Mouse (Mus musculus) urinary bladder, postnatal 36 days (tissue): ENCODE results near the gene Agl.

Source experiments
- DNase-seq, 2 experiments: peaks; one replicate each; pipeline ENCODE4 v3.0.0; 2022; ENCODE audit warnings: low spot score in 2 of 2, mixed read lengths in 1 of 2

Agl gene

GRCm38 (mm10) chr3:116807811-116808506 is at the start of gene Agl:
Agl (minus strand) TSS chr3:116808166.
- peak; percentile 88 to 95 for DNase-seq

- no peak for DNase-seq
Measured at GRCm38 (mm10) chr3:116857611-116858010, 49.6 kb upstream of the Agl start.

- DNase-seq = no peak
Measured at GRCm38 (mm10) chr3:116852421-116852820, 44.5 kb upstream of the Agl start.

GRCm38 (mm10) chr3:116850376-116850775 is 42.4 kb upstream of the Agl start:
- DNase-seq = no peak

GRCm38 (mm10) chr3:116848936-116849335 is 41.0 kb upstream of the Agl start:
- DNase-seq = no peak

GRCm38 (mm10) chr3:116848099-116848498 is 40.1 kb upstream of the Agl start:
- DNase-seq = no peak

- DNase-seq = no peak
Measured at GRCm38 (mm10) chr3:116846084-116846483, 38.1 kb upstream of the Agl start.

GRCm38 (mm10) chr3:116844880-116845579 is 37.1 kb upstream of the Agl start:
- DNase-seq = no peak

GRCm38 (mm10) chr3:116841311-116841710 is 33.3 kb upstream of the Agl start:
- no peak for DNase-seq

GRCm38 (mm10) chr3:116836681-116837475 is 28.9 kb upstream of the Agl start:
- DNase-seq = no peak

- DNase-seq = peak; percentile 66 to 85
Measured at GRCm38 (mm10) chr3:116835770-116836680, 28.1 kb upstream of the Agl start.

- DNase-seq = no peak
Measured at GRCm38 (mm10) chr3:116835350-116835749, 27.4 kb upstream of the Agl start.

GRCm38 (mm10) chr3:116834241-116834640 is 26.3 kb upstream of the Agl start:
- DNase-seq = no peak

GRCm38 (mm10) chr3:116833491-116833890 is 25.5 kb upstream of the Agl start:
- DNase-seq = no peak

- DNase-seq = no peak
Measured at GRCm38 (mm10) chr3:116832526-116833310, 24.8 kb upstream of the Agl start.

GRCm38 (mm10) chr3:116831324-116831723 is 23.4 kb upstream of the Agl start:
- DNase-seq = no peak

- DNase-seq = no peak
Measured at GRCm38 (mm10) chr3:116829274-116829920, 21.4 kb upstream of the Agl start.

- DNase-seq = no peak
Measured at GRCm38 (mm10) chr3:116826471-116827215, 18.7 kb upstream of the Agl start.

- DNase-seq = no peak
Measured at GRCm38 (mm10) chr3:116817231-116817630, 9.3 kb upstream of the Agl start.
